Mouse (Mus musculus): ENCODE data around the gene Bfar.

- TF ChIP-seq CEBPB (IDR thresholded peaks at IDR 0.05; ENCODE audit: insufficient read depth, poor library complexity, severe bottlenecking) = no peak
- no peak for TF ChIP-seq POLR2A (IDR thresholded peaks at IDR 0.05; ENCODE audit: insufficient read length, low read depth)
- no peak for TF ChIP-seq TCF12 (IDR thresholded peaks at IDR 0.05; ENCODE audit: insufficient read depth, poor library complexity, severe bottlenecking)
- TF ChIP-seq REST (IDR thresholded peaks at IDR 0.05; ENCODE audit: insufficient read depth, insufficient read length) = no peak
- TF ChIP-seq MYOG (IDR thresholded peaks at IDR 0.05; ENCODE audit: control insufficient read depth in 1 of 3, insufficient read depth in 1 of 3, insufficient read length in 2 of 3, low read depth in 2 of 3) = no peak
These were observed 2.4 kb upstream of the Bfar start for GRCm38 (mm10) chr16:13669282-13669681.
